Mouse (Mus musculus): ENCODE measurements around the gene Adam12. TPM values are rescaled to one million over a fixed set of nuclear protein-coding genes. Genes with fewer than 3 reads are reported as not detected.

The Adam12 gene
- total and polyA plus RNA-seq, 3 experiments, result 0.57 to 0.80 (median 0.66) TPM

- WGBS, result 78% methylated on average over 2 of the region's 2 CpGs
- Histone ChIP-seq H3K27ac (no peak overlapping the region), H3K9ac (ENCODE audit: low read depth, low read length) (no peak overlapping the region), H3K27me3 (ENCODE audit: control insufficient read depth, insufficient read depth, low read length) (no peaks in the 10 kb centered on the region), H3K79me2 (replicated peaks; ENCODE audit: control insufficient read depth, insufficient read depth, low read length) (no peaks in the 10 kb centered on the region), H3K4me1 (ENCODE audit: control insufficient read depth, insufficient read depth, low read length) (no peaks in the 10 kb centered on the region), H3K36me3 (ENCODE audit: control insufficient read depth, insufficient read depth, low read length) (no peaks in the 10 kb centered on the region), H3K4me3 (no peak overlapping the region)
- TF ChIP-seq CTCF (IDR thresholded peaks at IDR 0.05) (no peak), POLR2A (IDR thresholded peaks at IDR 0.05; ENCODE audit: insufficient read depth, low read depth, low read length) (no peak), EP300 (IDR thresholded peaks at IDR 0.05; ENCODE audit: insufficient read depth, low read depth, low read length) (no peak)
- DNase-seq, result no peak
- intact Hi-C loops (cut with DNase I), result loop anchor here (2.0 kb wide), 1 partner anchor 265 kb away; no protein-coding TSS in a partner anchor
Measured at GRCm38 (mm10) chr7:133957873-133958272, 274.1 kb downstream of the Adam12 start.

GRCm38 (mm10) chr7:133954111-133955091, 277.5 kb downstream of the Adam12 start:
- intact Hi-C loops (cut with DNase I), result no loop called here
- no peak for TF ChIP-seq EP300 (IDR thresholded peaks at IDR 0.05; ENCODE audit: insufficient read depth, low read depth, low read length)
- no peak for TF ChIP-seq POLR2A (IDR thresholded peaks at IDR 0.05; ENCODE audit: insufficient read depth, low read depth, low read length)
- no peak for TF ChIP-seq CTCF (IDR thresholded peaks at IDR 0.05)
- WGBS, result 65% methylated on average over 9 of the region's 9 CpGs

GRCm38 (mm10) chr7:133951777-133952545, 280.0 kb downstream of the Adam12 start:
- H3K4me1 ChIP-seq (ENCODE audit: control insufficient read depth, insufficient read depth, low read length), result no peaks in the 10 kb centered on the region
- no peak overlapping the region for H3K9ac ChIP-seq (ENCODE audit: low read depth, low read length)
- no peak overlapping the region for H3K4me3 ChIP-seq
- H3K36me3 ChIP-seq (ENCODE audit: control insufficient read depth, insufficient read depth, low read length), result no peaks in the 10 kb centered on the region
- WGBS, result 59% methylated on average over 14 of the region's 14 CpGs
- no peak for TF ChIP-seq EP300 (IDR thresholded peaks at IDR 0.05; ENCODE audit: insufficient read depth, low read depth, low read length)
- no peak for TF ChIP-seq POLR2A (IDR thresholded peaks at IDR 0.05; ENCODE audit: insufficient read depth, low read depth, low read length)
- TF ChIP-seq CTCF (IDR thresholded peaks at IDR 0.05), result no peak
- intact Hi-C loops (cut with DNase I), result no loop called here
- H3K27ac ChIP-seq, result no peak overlapping the region
- peak; percentile 32 to 33 for DNase-seq
- no peaks in the 10 kb centered on the region for H3K79me2 ChIP-seq (replicated peaks; ENCODE audit: control insufficient read depth, insufficient read depth, low read length)
- no peaks in the 10 kb centered on the region for H3K27me3 ChIP-seq (ENCODE audit: control insufficient read depth, insufficient read depth, low read length)

More at GRCm38 (mm10) chr7:133954111-133955091, 277.5 kb downstream of the Adam12 start:
- H3K4me1 ChIP-seq (ENCODE audit: control insufficient read depth, insufficient read depth, low read length), result no peaks in the 10 kb centered on the region
- H3K27ac ChIP-seq, result no peak overlapping the region
- H3K27me3 ChIP-seq (ENCODE audit: control insufficient read depth, insufficient read depth, low read length), result no peaks in the 10 kb centered on the region
- no peaks in the 10 kb centered on the region for H3K79me2 ChIP-seq (replicated peaks; ENCODE audit: control insufficient read depth, insufficient read depth, low read length)
- DNase-seq, result no peak
- no peak overlapping the region for H3K4me3 ChIP-seq
- H3K36me3 ChIP-seq (ENCODE audit: control insufficient read depth, insufficient read depth, low read length), result no peaks in the 10 kb centered on the region
- H3K9ac ChIP-seq (ENCODE audit: low read depth, low read length), result no peak overlapping the region

GRCm38 (mm10) chr7:133947360-133947759, 284.6 kb downstream of the Adam12 start:
- Histone ChIP-seq H3K27me3 (ENCODE audit: control insufficient read depth, insufficient read depth, low read length) (no peaks in the 10 kb centered on the region), H3K4me3 (no peak overlapping the region), H3K4me1 (ENCODE audit: control insufficient read depth, insufficient read depth, low read length) (no peaks in the 10 kb centered on the region), H3K9ac (ENCODE audit: low read depth, low read length) (no peak overlapping the region), H3K79me2 (replicated peaks; ENCODE audit: control insufficient read depth, insufficient read depth, low read length) (no peaks in the 10 kb centered on the region), H3K36me3 (ENCODE audit: control insufficient read depth, insufficient read depth, low read length) (no peaks in the 10 kb centered on the region), H3K27ac (no peak overlapping the region)
- intact Hi-C loops (cut with DNase I), result no loop called here
- WGBS, result 88% methylated on average over 2 of the region's 2 CpGs
- no peak for DNase-seq
- no peak for TF ChIP-seq EP300 (IDR thresholded peaks at IDR 0.05; ENCODE audit: insufficient read depth, low read depth, low read length)

- intact Hi-C loops (cut with DNase I), result no loop called here
- Histone ChIP-seq H3K36me3 (ENCODE audit: control insufficient read depth, insufficient read depth, low read length) (no peaks in the 10 kb centered on the region), H3K79me2 (replicated peaks; ENCODE audit: control insufficient read depth, insufficient read depth, low read length) (no peaks in the 10 kb centered on the region), H3K27me3 (ENCODE audit: control insufficient read depth, insufficient read depth, low read length) (no peaks in the 10 kb centered on the region), H3K27ac (no peak overlapping the region), H3K9ac (ENCODE audit: low read depth, low read length) (no peak overlapping the region), H3K4me1 (ENCODE audit: control insufficient read depth, insufficient read depth, low read length) (no peaks in the 10 kb centered on the region), H3K4me3 (no peak overlapping the region)
- 46% methylated on average over 2 of the region's 2 CpGs for WGBS
- TF ChIP-seq EP300 (IDR thresholded peaks at IDR 0.05; ENCODE audit: insufficient read depth, low read depth, low read length) (no peak), POLR2A (IDR thresholded peaks at IDR 0.05; ENCODE audit: insufficient read depth, low read depth, low read length) (no peak), CTCF (IDR thresholded peaks at IDR 0.05) (no peak)
- DNase-seq, result no peak
Measured at GRCm38 (mm10) chr7:133946757-133947345, 285.1 kb downstream of the Adam12 start.

All from heart, adult 2 months (tissue).